Mouse (Mus musculus): ENCODE measurements around the gene Ak7. TPM values are rescaled to one million over a fixed set of nuclear protein-coding genes. Genes with fewer than 3 reads are reported as not detected.

The Ak7 gene
- polyA plus RNA-seq, 1 experiment from 2014 or later: 0.07 TPM

DNA sequence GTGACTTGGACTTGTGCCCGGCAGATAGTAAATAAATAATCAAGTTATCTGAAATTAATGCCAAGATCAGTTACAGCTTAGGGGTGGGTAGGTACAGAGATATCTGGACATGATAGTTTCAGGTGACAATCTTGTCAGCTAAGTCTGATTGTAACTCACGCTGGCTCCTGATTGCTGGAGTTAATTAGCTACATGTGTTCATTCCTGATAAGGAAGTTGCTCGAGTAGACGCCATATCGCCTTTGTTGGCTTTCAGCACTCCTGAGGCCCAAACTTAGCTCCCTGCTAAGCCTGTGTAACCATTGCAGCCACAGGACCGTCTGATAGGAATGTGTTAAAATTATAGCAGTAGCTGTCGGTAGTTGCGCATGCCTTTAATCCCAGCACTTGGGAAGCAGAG lies 119.0 kb downstream of the Ak7 start:
- Histone ChIP-seq H3K9ac (ENCODE audit: low read length) (no peak overlapping the region), H3K4me1 (ENCODE audit: control insufficient read depth in 2 of 2, insufficient read depth in 2 of 2, low read length in 2 of 2) (no peaks in the 10 kb centered on the region), H3K27ac (replicated peaks in 1 of 2; ENCODE audit: control insufficient read depth in 1 of 2, insufficient read depth in 1 of 2, low read depth in 2 of 2, low read length in 2 of 2) (no peak overlapping the region), H3K4me3 (ENCODE audit: control insufficient read depth in 1 of 2, insufficient read depth in 1 of 2, low read depth in 1 of 2, low read length in 2 of 2) (no peak overlapping the region), H3K4me2 (ENCODE audit: low read length) (no peak overlapping the region), H3K27me3 (ENCODE audit: control insufficient read depth, insufficient read depth, low read length) (no peaks in the 10 kb centered on the region), H3K9me3 (ENCODE audit: control insufficient read depth, low read length) (no peaks in the 10 kb centered on the region), H3K36me3 (ENCODE audit: control insufficient read depth, insufficient read depth, low read length) (peaks cover 98% of the 10 kb centered on the region)
- no peak for ATAC-seq (ENCODE audit: insufficient number of reproducible peaks, insufficient read depth, low FRiP score, low read depth)
- WGBS: 40% methylated on average over 8 of the region's 8 CpGs

DNA sequence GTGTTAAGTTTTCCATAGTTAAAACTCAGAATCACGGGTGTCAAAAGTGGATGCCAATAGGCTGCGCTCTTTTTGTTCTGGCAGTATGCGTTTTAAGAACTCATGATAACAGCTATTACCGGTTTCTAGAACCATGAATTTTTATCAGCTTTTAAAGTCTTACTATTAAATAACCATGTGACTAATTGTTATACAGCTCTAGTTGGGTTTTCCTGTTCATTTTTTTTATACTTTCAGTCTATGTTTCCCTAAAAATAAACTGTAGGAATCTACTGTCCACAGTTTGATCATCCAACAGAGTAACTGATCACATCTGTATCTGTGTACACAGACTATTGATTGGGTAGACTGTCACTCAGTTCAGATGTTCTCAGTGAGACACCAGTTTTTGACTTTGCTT lies 119.5 kb downstream of the Ak7 start:
- no peak overlapping the region for H3K4me3 ChIP-seq (ENCODE audit: control insufficient read depth in 1 of 2, insufficient read depth in 1 of 2, low read depth in 1 of 2, low read length in 2 of 2)
- H3K9ac ChIP-seq (ENCODE audit: low read length): no peak overlapping the region
- H3K27ac ChIP-seq (replicated peaks in 1 of 2; ENCODE audit: control insufficient read depth in 1 of 2, insufficient read depth in 1 of 2, low read depth in 2 of 2, low read length in 2 of 2): no peak overlapping the region
- H3K4me1 ChIP-seq (ENCODE audit: control insufficient read depth in 2 of 2, insufficient read depth in 2 of 2, low read length in 2 of 2): no peaks in the 10 kb centered on the region
- ATAC-seq (ENCODE audit: insufficient number of reproducible peaks, insufficient read depth, low FRiP score, low read depth): no peak
- H3K9me3 ChIP-seq (ENCODE audit: control insufficient read depth, low read length): no peaks in the 10 kb centered on the region
- H3K4me2 ChIP-seq (ENCODE audit: low read length): no peak overlapping the region
- H3K27me3 ChIP-seq (ENCODE audit: control insufficient read depth, insufficient read depth, low read length): no peaks in the 10 kb centered on the region
- peaks cover 97% of the 10 kb centered on the region for H3K36me3 ChIP-seq (ENCODE audit: control insufficient read depth, insufficient read depth, low read length)
- WGBS: 93% methylated on average over 4 of the region's 4 CpGs

Other genes with a start within 250 kb of the Ak7 start
- 0.08 and 0.15 TPM in 2 replicates for gene Bdkrb2, start 142.8 kb upstream of the Ak7 start, polyA plus RNA-seq (2014; fragmentation: Nextera tagmentation; extraction: Ambion mirVana)
- 0.15 TPM in 1 of 2 replicates, not detected in the other for gene Bdkrb1, start 102.9 kb upstream of the Ak7 start, polyA plus RNA-seq (2014; fragmentation: Nextera tagmentation; extraction: Ambion mirVana)
- gene Gskip, start 21.1 kb upstream of the Ak7 start, polyA plus RNA-seq (2014; fragmentation: Nextera tagmentation; extraction: Ambion mirVana): 21.3 and 25.4 TPM in 2 replicates
- 10.6 and 11.9 TPM in 2 replicates for gene Atg2b, start 20.8 kb upstream of the Ak7 start, polyA plus RNA-seq (2014; fragmentation: Nextera tagmentation; extraction: Ambion mirVana)
- gene Papola, start 78.7 kb downstream of the Ak7 start, polyA plus RNA-seq (2014; fragmentation: Nextera tagmentation; extraction: Ambion mirVana): 118 and 120 TPM in 2 replicates